Mouse (Mus musculus): Measurements from ENCODE around the gene Mesp1. TPM values are rescaled to one million over a fixed set of nuclear protein-coding genes. Genes with fewer than 3 reads are reported as not detected.
A peak's percentile ranks its signal among the peaks of the same experiment; 100 is the strongest.

Mesp1 gene
- not detected in 2 replicates for polyA plus RNA-seq (2014; fragmentation: Nextera tagmentation; extraction: Ambion mirVana)

DNA sequence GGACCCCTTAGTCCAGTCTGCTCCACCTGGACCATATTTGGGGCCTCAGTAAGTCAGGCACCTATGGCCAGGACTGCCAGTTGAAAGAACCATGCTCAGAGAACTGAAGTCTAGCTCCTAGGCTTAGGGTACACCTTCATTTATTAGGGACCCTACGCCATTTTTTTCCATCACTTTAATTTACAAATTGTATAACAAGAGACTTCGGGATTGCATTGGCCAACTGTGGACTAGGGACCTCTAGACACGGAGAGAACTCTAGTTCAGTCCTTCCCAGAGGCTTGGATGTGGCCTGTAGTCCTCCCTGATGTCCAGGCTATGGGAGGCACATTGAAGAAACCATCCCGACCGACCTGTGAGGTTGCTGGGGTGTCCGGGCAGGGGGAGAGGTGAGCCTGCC is at the start of gene Mesp1:
Gene Mesp1, minus strand, starts transcription at position 101 of the 400 bp plus-strand sequence.
- no peak within 1 kb of the TSS for H3K27ac ChIP-seq (replicated peaks in 1 of 2; ENCODE audit: control insufficient read depth in 1 of 2, insufficient read depth in 1 of 2, low read depth in 2 of 2, low read length in 2 of 2)
- no peak for ATAC-seq (ENCODE audit: insufficient number of reproducible peaks, insufficient read depth, low FRiP score, low read depth)
- H3K4me2 ChIP-seq (ENCODE audit: low read length): peak within 1 kb of the TSS; percentile 84
- H3K27me3 ChIP-seq (ENCODE audit: control insufficient read depth, insufficient read depth, low read length): peaks cover 45% of the 10 kb centered on the region
- 66% methylated on average over 6 of the region's 6 CpGs for WGBS
- H3K4me1 ChIP-seq (ENCODE audit: control insufficient read depth in 2 of 2, insufficient read depth in 2 of 2, low read length in 2 of 2): peaks cover 11 to 17% of the 10 kb centered on the region in 2 experiments; a peak in 3 of 4 replicates
- no peaks in the 10 kb centered on the region for H3K36me3 ChIP-seq (ENCODE audit: control insufficient read depth, insufficient read depth, low read length)
- peak within 1 kb of the TSS; percentile 39 to 43 for H3K4me3 ChIP-seq (ENCODE audit: control insufficient read depth in 1 of 2, insufficient read depth in 1 of 2, low read depth in 1 of 2, low read length in 2 of 2)
- no peaks in the 10 kb centered on the region for H3K9me3 ChIP-seq (ENCODE audit: control insufficient read depth, low read length)
- peak within 1 kb of the TSS; percentile 52 for H3K9ac ChIP-seq (ENCODE audit: low read length)

DNA sequence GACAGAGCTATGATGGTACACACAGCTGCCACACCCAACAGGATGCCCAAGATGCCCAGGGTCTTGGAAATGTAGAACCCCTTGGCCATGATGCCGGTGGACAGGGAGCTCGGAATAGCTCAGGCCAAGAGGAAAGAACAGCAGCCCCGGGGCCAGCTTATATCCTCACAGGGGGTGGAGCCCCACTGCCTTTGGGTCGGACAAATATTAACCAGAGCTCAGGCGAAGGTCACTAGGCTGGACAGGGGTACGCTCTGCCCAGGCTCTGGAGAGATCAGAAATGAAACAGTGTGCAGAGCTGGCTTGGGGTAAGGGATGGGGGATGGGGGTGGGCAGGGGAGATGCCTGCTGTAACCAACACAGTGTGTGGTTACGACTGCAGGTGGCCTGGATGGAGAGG is 48.6 kb upstream of the Mesp1 start:
- Histone ChIP-seq H3K4me1 (ENCODE audit: control insufficient read depth in 2 of 2, insufficient read depth in 2 of 2, low read length in 2 of 2) (peaks cover 5 to 8% of the 10 kb centered on the region in 2 experiments; a peak in 3 of 4 replicates), H3K27me3 (ENCODE audit: control insufficient read depth, insufficient read depth, low read length) (peaks cover 5% of the 10 kb centered on the region; the same call in 1 of the 2 replicates), H3K4me3 (ENCODE audit: control insufficient read depth in 1 of 2, insufficient read depth in 1 of 2, low read depth in 1 of 2, low read length in 2 of 2) (no peak overlapping the region), H3K36me3 (ENCODE audit: control insufficient read depth, insufficient read depth, low read length) (no peaks in the 10 kb centered on the region), H3K9ac (ENCODE audit: low read length) (no peak overlapping the region), H3K9me3 (ENCODE audit: control insufficient read depth, low read length) (no peaks in the 10 kb centered on the region), H3K27ac (replicated peaks in 1 of 2; ENCODE audit: control insufficient read depth in 1 of 2, insufficient read depth in 1 of 2, low read depth in 2 of 2, low read length in 2 of 2) (no peak overlapping the region), H3K4me2 (ENCODE audit: low read length) (no peak overlapping the region)
- no peak for ATAC-seq (ENCODE audit: insufficient number of reproducible peaks, insufficient read depth, low FRiP score, low read depth)
- WGBS: 63% methylated on average over 7 of the region's 7 CpGs

DNA sequence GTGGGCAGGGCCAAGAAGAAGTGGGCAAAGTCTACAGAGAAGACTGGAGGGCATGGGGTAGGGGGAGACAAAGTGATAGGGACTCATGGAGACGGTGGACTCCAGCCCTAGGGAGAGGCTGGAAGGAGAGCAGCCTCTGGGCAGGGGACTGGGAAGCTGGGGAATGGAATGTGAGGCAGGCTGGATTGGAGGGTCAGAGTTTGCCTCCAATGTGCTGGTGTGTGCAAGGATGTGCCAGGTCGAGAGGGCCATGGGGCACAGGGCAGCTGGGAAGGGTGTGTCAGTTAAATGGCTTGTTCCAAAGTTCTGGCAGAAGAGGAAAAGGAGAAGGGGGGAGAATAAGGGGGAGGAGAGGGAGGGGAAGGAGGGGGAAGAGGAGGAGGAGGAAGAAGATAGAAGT is 43.7 kb upstream of the Mesp1 start:
- 59% methylated on average over 2 of the region's 2 CpGs for WGBS
- no peaks in the 10 kb centered on the region for H3K36me3 ChIP-seq (ENCODE audit: control insufficient read depth, insufficient read depth, low read length)
- no peak overlapping the region for H3K4me3 ChIP-seq (ENCODE audit: control insufficient read depth in 1 of 2, insufficient read depth in 1 of 2, low read depth in 1 of 2, low read length in 2 of 2)
- H3K27ac ChIP-seq (replicated peaks in 1 of 2; ENCODE audit: control insufficient read depth in 1 of 2, insufficient read depth in 1 of 2, low read depth in 2 of 2, low read length in 2 of 2): no peak overlapping the region
- ATAC-seq (ENCODE audit: insufficient number of reproducible peaks, insufficient read depth, low FRiP score, low read depth): no peak
- no peaks in the 10 kb centered on the region for H3K27me3 ChIP-seq (ENCODE audit: control insufficient read depth, insufficient read depth, low read length)
- no peak overlapping the region for H3K9ac ChIP-seq (ENCODE audit: low read length)
- no peak overlapping the region for H3K4me2 ChIP-seq (ENCODE audit: low read length)
- H3K9me3 ChIP-seq (ENCODE audit: control insufficient read depth, low read length): no peaks in the 10 kb centered on the region
- no peaks in the 10 kb centered on the region for H3K4me1 ChIP-seq (ENCODE audit: control insufficient read depth in 2 of 2, insufficient read depth in 2 of 2, low read length in 2 of 2)

DNA sequence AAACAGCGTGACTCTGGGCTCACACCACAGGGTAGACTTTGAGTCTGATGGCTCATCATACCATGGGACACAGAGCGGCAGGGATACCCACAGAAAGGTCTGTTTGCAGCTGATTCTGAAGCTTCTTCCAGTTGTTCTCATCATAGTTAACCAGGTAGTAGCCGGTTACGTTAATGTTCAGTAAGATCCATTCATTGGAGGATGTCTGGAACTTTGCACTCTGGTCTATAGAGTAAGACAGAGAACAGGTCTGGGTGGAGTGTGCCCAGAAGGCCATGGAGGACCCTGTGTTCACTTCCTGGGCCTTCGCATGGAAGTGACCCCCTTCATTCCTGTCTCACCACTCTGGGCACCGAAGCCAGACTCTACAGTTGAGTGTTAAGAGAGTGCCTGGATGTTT is 41.6 kb upstream of the Mesp1 start:
- H3K27me3 ChIP-seq (ENCODE audit: control insufficient read depth, insufficient read depth, low read length): no peaks in the 10 kb centered on the region
- no peak overlapping the region for H3K9ac ChIP-seq (ENCODE audit: low read length)
- H3K4me2 ChIP-seq (ENCODE audit: low read length): no peak overlapping the region
- no peak for ATAC-seq (ENCODE audit: insufficient number of reproducible peaks, insufficient read depth, low FRiP score, low read depth)
- H3K36me3 ChIP-seq (ENCODE audit: control insufficient read depth, insufficient read depth, low read length): no peaks in the 10 kb centered on the region
- no peaks in the 10 kb centered on the region for H3K9me3 ChIP-seq (ENCODE audit: control insufficient read depth, low read length)
- 85% methylated on average over 6 of the region's 6 CpGs for WGBS
- H3K4me1 ChIP-seq (ENCODE audit: control insufficient read depth in 2 of 2, insufficient read depth in 2 of 2, low read length in 2 of 2): no peaks in the 10 kb centered on the region
- H3K4me3 ChIP-seq (ENCODE audit: control insufficient read depth in 1 of 2, insufficient read depth in 1 of 2, low read depth in 1 of 2, low read length in 2 of 2): no peak overlapping the region
- no peak overlapping the region for H3K27ac ChIP-seq (replicated peaks in 1 of 2; ENCODE audit: control insufficient read depth in 1 of 2, insufficient read depth in 1 of 2, low read depth in 2 of 2, low read length in 2 of 2)

DNA sequence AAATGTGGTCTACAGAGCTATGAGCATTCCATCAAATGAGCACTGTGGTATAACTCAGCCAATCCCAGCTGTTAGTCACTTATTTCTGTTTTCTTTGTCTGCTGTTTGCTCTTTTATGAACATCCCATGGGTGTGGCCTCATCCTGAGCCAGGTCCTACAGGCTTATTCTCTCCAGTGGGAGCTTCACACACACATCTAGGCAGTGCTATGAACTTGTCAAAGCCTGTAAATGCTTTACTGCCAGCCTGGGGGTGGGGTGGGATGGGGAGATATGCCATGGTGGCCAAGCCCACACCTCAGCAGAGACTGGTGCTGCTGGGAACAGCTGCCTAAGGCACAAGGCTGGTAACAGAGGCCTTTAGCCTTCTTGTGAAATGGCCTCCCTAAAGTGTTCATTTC is 39.4 kb upstream of the Mesp1 start:
- no peaks in the 10 kb centered on the region for H3K4me1 ChIP-seq (ENCODE audit: control insufficient read depth in 2 of 2, insufficient read depth in 2 of 2, low read length in 2 of 2)
- H3K27ac ChIP-seq (replicated peaks in 1 of 2; ENCODE audit: control insufficient read depth in 1 of 2, insufficient read depth in 1 of 2, low read depth in 2 of 2, low read length in 2 of 2): no peak overlapping the region
- no peak overlapping the region for H3K4me2 ChIP-seq (ENCODE audit: low read length)
- no peak overlapping the region for H3K9ac ChIP-seq (ENCODE audit: low read length)
- no peak for ATAC-seq (ENCODE audit: insufficient number of reproducible peaks, insufficient read depth, low FRiP score, low read depth)
- no peak overlapping the region for H3K4me3 ChIP-seq (ENCODE audit: control insufficient read depth in 1 of 2, insufficient read depth in 1 of 2, low read depth in 1 of 2, low read length in 2 of 2)
- no peaks in the 10 kb centered on the region for H3K27me3 ChIP-seq (ENCODE audit: control insufficient read depth, insufficient read depth, low read length)
- H3K36me3 ChIP-seq (ENCODE audit: control insufficient read depth, insufficient read depth, low read length): no peaks in the 10 kb centered on the region
- no peaks in the 10 kb centered on the region for H3K9me3 ChIP-seq (ENCODE audit: control insufficient read depth, low read length)

DNA sequence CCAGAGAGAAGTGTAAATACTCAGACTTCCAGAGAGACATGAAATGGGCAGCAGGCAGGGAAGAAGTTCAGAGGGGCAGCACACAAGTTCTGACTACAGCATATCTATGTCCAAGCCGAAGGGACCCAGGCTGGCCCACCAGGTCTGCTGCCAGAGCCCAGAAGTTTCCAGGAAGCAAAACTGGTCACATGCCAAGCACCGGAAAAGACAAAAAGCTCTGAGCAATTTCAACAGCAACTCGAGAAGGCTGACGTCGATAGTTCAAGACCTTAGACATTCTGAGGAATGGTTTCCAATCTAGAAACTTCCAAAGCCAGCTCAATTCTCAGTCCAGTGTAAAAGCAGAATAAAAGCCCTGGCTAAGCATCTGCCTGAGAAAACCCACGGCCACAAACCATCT is 38.0 kb upstream of the Mesp1 start:
- WGBS: 58% methylated on average over 6 of the region's 6 CpGs
- no peak for ATAC-seq (ENCODE audit: insufficient number of reproducible peaks, insufficient read depth, low FRiP score, low read depth)
- no peaks in the 10 kb centered on the region for H3K36me3 ChIP-seq (ENCODE audit: control insufficient read depth, insufficient read depth, low read length)
- H3K9me3 ChIP-seq (ENCODE audit: control insufficient read depth, low read length): no peaks in the 10 kb centered on the region
- no peaks in the 10 kb centered on the region for H3K27me3 ChIP-seq (ENCODE audit: control insufficient read depth, insufficient read depth, low read length)
- no peak overlapping the region for H3K4me2 ChIP-seq (ENCODE audit: low read length)
- H3K9ac ChIP-seq (ENCODE audit: low read length): no peak overlapping the region
- no peaks in the 10 kb centered on the region for H3K4me1 ChIP-seq (ENCODE audit: control insufficient read depth in 2 of 2, insufficient read depth in 2 of 2, low read length in 2 of 2)
- peak overlapping the region; percentile 43 to 58; a peak in 3 of 4 replicates for H3K27ac ChIP-seq (replicated peaks in 1 of 2; ENCODE audit: control insufficient read depth in 1 of 2, insufficient read depth in 1 of 2, low read depth in 2 of 2, low read length in 2 of 2)
- H3K4me3 ChIP-seq (ENCODE audit: control insufficient read depth in 1 of 2, insufficient read depth in 1 of 2, low read depth in 1 of 2, low read length in 2 of 2): no peak overlapping the region

DNA sequence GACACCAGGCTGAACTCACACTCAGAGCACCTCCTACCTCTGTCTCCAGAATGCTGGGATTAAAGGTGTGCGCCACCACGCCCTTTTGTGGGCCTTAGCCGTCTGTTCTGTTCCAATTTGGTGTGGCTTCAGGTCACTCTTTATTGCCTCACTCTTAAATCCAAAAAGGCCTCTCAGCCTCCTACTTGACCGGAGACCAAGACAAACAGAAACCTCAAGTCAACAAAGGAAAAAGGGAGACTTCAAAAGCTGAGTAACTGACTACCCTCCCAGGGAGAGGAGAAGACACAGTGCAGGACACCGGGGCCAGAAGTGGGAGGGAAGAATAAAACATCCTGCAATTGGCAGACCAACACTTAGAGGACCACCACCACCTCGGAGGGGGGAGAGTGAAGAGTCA is 37.6 kb upstream of the Mesp1 start:
- H3K4me1 ChIP-seq (ENCODE audit: control insufficient read depth in 2 of 2, insufficient read depth in 2 of 2, low read length in 2 of 2): no peaks in the 10 kb centered on the region
- H3K4me2 ChIP-seq (ENCODE audit: low read length): no peak overlapping the region
- H3K27ac ChIP-seq (replicated peaks in 1 of 2; ENCODE audit: control insufficient read depth in 1 of 2, insufficient read depth in 1 of 2, low read depth in 2 of 2, low read length in 2 of 2): peak overlapping the region; percentile 43 to 58; a peak in 3 of 4 replicates
- no peak for ATAC-seq (ENCODE audit: insufficient number of reproducible peaks, insufficient read depth, low FRiP score, low read depth)
- no peak overlapping the region for H3K9ac ChIP-seq (ENCODE audit: low read length)
- no peaks in the 10 kb centered on the region for H3K27me3 ChIP-seq (ENCODE audit: control insufficient read depth, insufficient read depth, low read length)
- 0 out of 2 replicates have a peak, but pooled peaks cover 1% of the 10 kb centered on the region for H3K36me3 ChIP-seq (ENCODE audit: control insufficient read depth, insufficient read depth, low read length)
- H3K4me3 ChIP-seq (ENCODE audit: control insufficient read depth in 1 of 2, insufficient read depth in 1 of 2, low read depth in 1 of 2, low read length in 2 of 2): no peak overlapping the region
- no peaks in the 10 kb centered on the region for H3K9me3 ChIP-seq (ENCODE audit: control insufficient read depth, low read length)
- WGBS: 61% methylated on average over 6 of the region's 6 CpGs

DNA sequence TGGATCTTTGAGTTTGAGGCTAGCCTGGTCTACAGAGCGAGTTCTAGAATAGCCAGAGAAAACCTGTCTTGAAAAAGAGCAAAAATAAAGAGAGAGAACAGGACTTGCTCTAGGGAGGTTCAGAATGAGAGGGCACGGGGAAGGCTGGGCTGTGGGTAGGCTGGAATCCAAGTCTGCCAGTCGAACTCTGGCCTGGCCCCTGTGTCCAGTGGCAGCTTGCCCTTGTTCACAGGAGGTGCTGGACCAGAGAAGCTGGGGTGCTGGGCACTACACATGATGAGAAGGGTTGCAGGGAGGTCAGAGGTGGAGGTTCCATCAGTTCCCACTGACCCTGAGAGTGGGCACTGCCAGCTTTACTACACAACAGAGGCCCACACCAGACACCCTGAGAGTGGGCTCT is 34.8 kb upstream of the Mesp1 start:
- Histone ChIP-seq H3K27ac (replicated peaks in 1 of 2; ENCODE audit: control insufficient read depth in 1 of 2, insufficient read depth in 1 of 2, low read depth in 2 of 2, low read length in 2 of 2) (no peak overlapping the region), H3K4me3 (ENCODE audit: control insufficient read depth in 1 of 2, insufficient read depth in 1 of 2, low read depth in 1 of 2, low read length in 2 of 2) (no peak overlapping the region), H3K4me2 (ENCODE audit: low read length) (no peak overlapping the region), H3K27me3 (ENCODE audit: control insufficient read depth, insufficient read depth, low read length) (no peaks in the 10 kb centered on the region), H3K4me1 (ENCODE audit: control insufficient read depth in 2 of 2, insufficient read depth in 2 of 2, low read length in 2 of 2) (no peaks in the 10 kb centered on the region), H3K9me3 (ENCODE audit: control insufficient read depth, low read length) (peaks cover 6% of the 10 kb centered on the region; the same call in 1 of the 2 replicates), H3K36me3 (ENCODE audit: control insufficient read depth, insufficient read depth, low read length) (0 out of 2 replicates have a peak, but pooled peaks cover 12% of the 10 kb centered on the region), H3K9ac (ENCODE audit: low read length) (no peak overlapping the region)
- no peak for ATAC-seq (ENCODE audit: insufficient number of reproducible peaks, insufficient read depth, low FRiP score, low read depth)
- WGBS: 83% methylated on average over 3 of the region's 3 CpGs

All from heart, embryonic 14.5 days (tissue).